Mouse (Mus musculus): ENCODE results near the gene Hist2h2aa1. TPM values are rescaled to one million over a fixed set of nuclear protein-coding genes. Genes with fewer than 3 reads are reported as not detected.
A peak's percentile ranks its signal among the peaks of the same experiment; 100 is the strongest.
"Not testable (repeated sequence)": the region's sequence is repeated elsewhere in the genome, so short reads cannot be mapped to it uniquely, and the experiment has no call there.

Gene Hist2h2aa1
- polyA plus RNA-seq, 1 experiment = not detected

DNA sequence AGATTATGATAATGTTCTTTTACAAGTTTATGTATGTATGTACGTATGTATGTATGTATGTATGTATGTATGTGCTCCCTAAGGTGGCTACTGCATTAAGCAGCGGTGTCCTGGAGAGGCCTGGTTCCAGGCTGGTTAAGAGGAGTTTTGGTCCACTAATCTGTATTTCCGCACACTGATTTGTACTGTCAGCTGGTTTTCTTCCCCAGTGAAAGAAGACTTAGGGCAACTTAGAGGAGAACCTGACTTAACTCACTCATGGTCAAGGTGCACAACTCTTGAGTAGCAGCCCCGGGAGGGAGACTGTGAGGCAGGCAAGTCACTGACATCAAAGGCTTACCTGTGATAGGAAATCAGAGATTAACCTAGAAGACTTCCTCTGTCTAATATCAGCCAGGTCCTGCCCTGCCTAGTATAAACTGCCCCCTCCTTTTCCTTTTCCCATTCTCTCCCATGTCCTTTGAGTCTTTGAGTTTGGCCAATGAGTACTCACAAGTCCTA lies 8.4 kb upstream of the Hist2h2aa1 start:
- H3K4me1 ChIP-seq (ENCODE audit: control insufficient read depth, insufficient read depth, low read length) = no peaks in the 10 kb centered on the region; the same call in none of the 2 replicates
- H3K4me3 ChIP-seq (replicated peaks; ENCODE audit: control insufficient read depth, low read depth, low read length) = peak overlapping the region; percentile 60
- peak overlapping the region; percentile 39; the same call in 1 of the 2 replicates for H3K27ac ChIP-seq (ENCODE audit: control insufficient read depth, insufficient read depth, low read depth, low read length, poor library complexity)
- TF ChIP-seq CTCF (IDR thresholded peaks at IDR 0.05; ENCODE audit: control insufficient read depth, insufficient read depth, low read length) = no peak
- TF ChIP-seq POLR2A (IDR thresholded peaks at IDR 0.05; ENCODE audit: borderline replicate concordance, control insufficient read depth, low read depth, low read length) = no peak
- 81% methylated on average over 4 of the region's 4 CpGs for WGBS

DNA sequence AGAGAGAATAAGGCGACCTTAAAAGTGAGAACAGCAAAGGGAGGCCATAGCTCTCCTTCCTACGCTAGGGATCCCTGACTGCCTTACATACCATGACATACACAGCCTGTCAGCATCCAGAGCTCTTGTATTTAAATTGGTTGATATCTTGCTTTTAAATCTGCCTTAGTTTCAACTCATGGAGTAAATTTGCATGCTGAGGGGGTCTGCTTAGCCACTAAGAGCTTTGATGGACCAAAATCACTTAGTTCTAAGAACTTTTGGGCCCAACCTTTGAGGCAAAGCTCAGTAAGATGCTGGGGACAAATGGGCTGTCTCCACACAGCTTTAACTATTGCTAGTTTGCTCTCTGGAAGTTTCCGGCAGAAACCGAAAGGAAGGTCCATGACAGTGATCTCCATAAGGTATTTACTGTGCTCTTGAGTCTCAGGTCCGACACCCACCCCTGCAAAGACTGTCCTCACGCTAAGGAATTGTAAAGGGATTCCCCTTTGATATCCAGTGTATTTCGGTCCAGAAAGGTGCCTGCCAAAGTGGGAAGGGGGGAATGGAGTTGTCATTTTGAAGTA lies 7.9 kb upstream of the Hist2h2aa1 start:
- Histone ChIP-seq H3K27ac (ENCODE audit: control insufficient read depth, insufficient read depth, low read depth, low read length, poor library complexity) (peak overlapping the region; percentile 97), H3K4me3 (replicated peaks; ENCODE audit: control insufficient read depth, low read depth, low read length) (peak overlapping the region; percentile 60), H3K4me1 (ENCODE audit: control insufficient read depth, insufficient read depth, low read length) (no peaks in the 10 kb centered on the region; the same call in none of the 2 replicates)
- TF ChIP-seq POLR2A (IDR thresholded peaks at IDR 0.05; ENCODE audit: borderline replicate concordance, control insufficient read depth, low read depth, low read length) (no peak), CTCF (IDR thresholded peaks at IDR 0.05; ENCODE audit: control insufficient read depth, insufficient read depth, low read length) (no peak)
- WGBS = 47% methylated on average over 7 of the region's 7 CpGs

GRCm38 (mm10) chr3:96237904-96238511 lies 7.3 kb upstream of the Hist2h2aa1 start:
- peak overlapping the region; percentile 97 for H3K27ac ChIP-seq (ENCODE audit: control insufficient read depth, insufficient read depth, low read depth, low read length, poor library complexity)
- peak overlapping the region; percentile 60 for H3K4me3 ChIP-seq (replicated peaks; ENCODE audit: control insufficient read depth, low read depth, low read length)
- no peak for TF ChIP-seq CTCF (IDR thresholded peaks at IDR 0.05; ENCODE audit: control insufficient read depth, insufficient read depth, low read length)
- TF ChIP-seq POLR2A (IDR thresholded peaks at IDR 0.05; ENCODE audit: borderline replicate concordance, control insufficient read depth, low read depth, low read length) = no peak
- 2% methylated on average over 12 of the region's 12 CpGs for WGBS
- no peaks in the 10 kb centered on the region; the same call in none of the 2 replicates for H3K4me1 ChIP-seq (ENCODE audit: control insufficient read depth, insufficient read depth, low read length)

DNA sequence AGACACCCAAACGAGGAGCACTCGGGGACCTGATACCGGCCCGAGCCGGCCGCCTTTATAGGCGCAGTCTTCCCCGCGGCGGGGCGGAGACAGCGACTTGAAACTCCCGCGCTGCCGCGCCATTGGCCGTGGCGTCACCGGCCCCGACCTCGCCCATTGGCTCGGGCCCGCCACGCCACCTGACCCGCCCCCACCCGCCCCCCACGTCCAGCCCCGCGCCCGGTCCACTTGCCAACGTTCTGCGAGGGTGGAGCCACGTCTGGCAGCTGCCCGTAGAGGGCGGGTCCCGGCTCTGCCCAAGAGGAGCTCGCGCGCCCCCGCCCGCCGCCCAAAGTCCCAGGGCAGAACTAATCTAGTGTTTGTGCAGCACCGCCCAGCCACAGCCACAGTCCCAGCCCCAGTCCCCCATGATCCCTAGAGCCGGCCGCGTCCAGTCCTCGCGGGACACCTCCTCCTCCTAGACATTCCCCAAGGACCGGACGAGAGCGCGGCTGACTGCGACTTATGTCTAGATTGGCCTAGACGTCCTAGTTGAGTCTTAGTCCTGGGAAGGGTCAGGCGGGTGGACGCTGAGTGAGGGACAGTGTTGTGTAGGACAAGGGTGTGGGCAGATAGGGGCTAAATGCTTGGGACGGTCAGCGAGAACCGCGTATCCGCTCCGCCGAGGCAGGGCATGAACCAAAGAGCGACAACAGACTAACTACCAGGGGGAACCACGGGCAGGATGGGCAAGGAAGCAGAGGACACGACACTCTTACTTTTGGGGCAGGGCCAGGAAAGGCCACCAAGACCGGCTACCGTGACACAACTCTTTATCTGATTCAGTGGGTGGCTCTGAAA lies 6.1 kb upstream of the Hist2h2aa1 start, which contains the start of gene Hist2h3c2:
Hist2h3c2 (minus strand) TSS at position 174 of the 840 bp plus-strand sequence.
- H3K4me1 ChIP-seq (ENCODE audit: control insufficient read depth, insufficient read depth, low read length) = not testable (repeated sequence)

GRCm38 (mm10) chr3:96239949-96240798 lies 5.1 kb upstream of the Hist2h2aa1 start, which contains the start of gene Hist2h2aa2:
Gene Hist2h2aa2, minus strand, starts transcription at chr3:96240276.
- Histone ChIP-seq H3K4me3 (replicated peaks; ENCODE audit: control insufficient read depth, low read depth, low read length) (peak within 1 kb of the TSS; percentile 76), H3K27ac (ENCODE audit: control insufficient read depth, insufficient read depth, low read depth, low read length, poor library complexity) (peak within 1 kb of the TSS; percentile 95)
- 2% methylated on average over 44 of the region's 85 CpGs for WGBS
- not testable (repeated sequence) for H3K4me1 ChIP-seq (ENCODE audit: control insufficient read depth, insufficient read depth, low read length)
- peak; percentile 64 for TF ChIP-seq POLR2A (IDR thresholded peaks at IDR 0.05; ENCODE audit: borderline replicate concordance, control insufficient read depth, low read depth, low read length)

More for the DNA sequence above, 6.1 kb upstream of the Hist2h2aa1 start, which contains the start of gene Hist2h3c2:
- WGBS = 0% methylated on average over 27 of the region's 68 CpGs
- H3K27ac ChIP-seq (ENCODE audit: control insufficient read depth, insufficient read depth, low read depth, low read length, poor library complexity) = peak within 1 kb of the TSS; percentile 97
- TF ChIP-seq POLR2A (IDR thresholded peaks at IDR 0.05; ENCODE audit: borderline replicate concordance, control insufficient read depth, low read depth, low read length) = peak; percentile 57; the same call in 1 of the 2 replicates
- peak within 1 kb of the TSS; percentile 76 for H3K4me3 ChIP-seq (replicated peaks; ENCODE audit: control insufficient read depth, low read depth, low read length)

GRCm38 (mm10) chr3:96240799-96241197 lies 4.5 kb upstream of the Hist2h2aa1 start:
- 82% methylated on average over 9 of the region's 9 CpGs for WGBS

GRCm38 (mm10) chr3:96243921-96244572 lies 1.2 kb upstream of the Hist2h2aa1 start:
- peaks cover 5% of the 10 kb centered on the region for H3K4me1 ChIP-seq (ENCODE audit: control insufficient read depth, insufficient read depth, low read length)
- peak overlapping the region; percentile 82 for H3K4me3 ChIP-seq (replicated peaks; ENCODE audit: control insufficient read depth, low read depth, low read length)
- 48% methylated on average over 7 of the region's 7 CpGs for WGBS
- TF ChIP-seq POLR2A (IDR thresholded peaks at IDR 0.05; ENCODE audit: borderline replicate concordance, control insufficient read depth, low read depth, low read length) (no peak), CTCF (IDR thresholded peaks at IDR 0.05; ENCODE audit: control insufficient read depth, insufficient read depth, low read length) (no peak)
- H3K27ac ChIP-seq (ENCODE audit: control insufficient read depth, insufficient read depth, low read depth, low read length, poor library complexity) = peak overlapping the region; percentile 94

More at GRCm38 (mm10) chr3:96240799-96241197, 4.5 kb upstream of the Hist2h2aa1 start:
- Histone ChIP-seq H3K4me1 (ENCODE audit: control insufficient read depth, insufficient read depth, low read length) (peaks cover 4% of the 10 kb centered on the region), H3K27ac (ENCODE audit: control insufficient read depth, insufficient read depth, low read depth, low read length, poor library complexity) (peak overlapping the region; percentile 46; the same call in 1 of the 2 replicates), H3K4me3 (replicated peaks; ENCODE audit: control insufficient read depth, low read depth, low read length) (no peak overlapping the region)
- no peak for TF ChIP-seq CTCF (IDR thresholded peaks at IDR 0.05; ENCODE audit: control insufficient read depth, insufficient read depth, low read length)
- no peak for TF ChIP-seq POLR2A (IDR thresholded peaks at IDR 0.05; ENCODE audit: borderline replicate concordance, control insufficient read depth, low read depth, low read length)
